In the genomic region with DNA sequence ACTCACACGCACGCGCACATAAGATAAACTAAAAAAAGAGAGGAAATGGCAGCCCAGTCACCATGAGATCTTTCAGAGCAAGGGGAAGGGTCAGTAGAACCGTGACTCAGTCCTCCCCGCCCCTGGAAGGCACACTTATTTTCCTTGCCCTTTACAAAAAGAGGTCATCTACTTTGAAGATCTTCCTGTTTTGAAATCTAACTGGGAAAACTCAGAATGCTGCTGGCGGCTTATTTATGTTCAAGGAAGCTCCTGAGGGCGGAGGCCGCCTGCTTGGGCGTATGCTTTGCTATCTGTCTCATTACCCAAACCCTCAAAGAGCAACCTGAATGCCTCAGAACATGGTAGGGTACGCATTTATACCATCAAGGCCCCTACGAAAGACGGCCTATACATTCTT, we compare ENCODE assay signal across 26 mouse cellular contexts. TPM values are rescaled to one million over a fixed set of nuclear protein-coding genes. Genes with fewer than 3 reads are reported as not detected.
DNase-seq lines count a peak whose midpoint lies in the region; ATAC-seq and TF ChIP-seq lines count a peak whose summit lies in the region.
"Had no signal": no experiment of that assay in that cellular context is flagged by ENCODE, and none has a peak within 500 bp of the region (broad histone marks: within the 10 kb centered on the region; RNA-seq: fewer than 3 reads in every experiment).

No protein-coding gene starts in this region.

- no peak for ATAC-seq in kidney, embryonic 15.5 days (replicated peaks; ENCODE audit: low FRiP score)
- ATAC-seq in forebrain, postnatal 0 days = no peak
- ATAC-seq: forebrain, embryonic 15.5 days; hindbrain, embryonic 16.5 days; intestine, embryonic 15.5 days had no signal

- H3K4me3 ChIP-seq in kidney, adult 2 months (ENCODE audit: insufficient read depth, low read depth, low read length) = no peak overlapping the region
- no peak overlapping the region for H3K4me3 ChIP-seq in kidney, embryonic 15.5 days (replicated peaks)
- no peak overlapping the region for H3K4me3 ChIP-seq in forebrain, postnatal 0 days (ENCODE audit: low read depth, low read length)
- H3K4me3 ChIP-seq: embryonic facial prominence, embryonic 10.5 days; forebrain, embryonic 15.5 days; hindbrain, embryonic 10.5 days; intestine, embryonic 15.5 days; layer of hippocampus, adult 2 months; limb, embryonic 12.5 days; lung, embryonic 15.5 days had no signal

- no peak for TF ChIP-seq CTCF in kidney, adult 2 months (conservative IDR thresholded peaks at IDR 0.05; ENCODE audit: insufficient read depth, insufficient read length, low read depth, low read length)
- TF ChIP-seq CTCF in brain, embryonic 14.5 days (IDR thresholded peaks at IDR 0.05; ENCODE audit: borderline replicate concordance, extremely low read depth, insufficient read depth, insufficient read length) = no peak
- TF ChIP-seq CTCF in forebrain, postnatal 0 days (IDR thresholded peaks at IDR 0.05; ENCODE audit: low read depth) = no peak

- H3K4me2 ChIP-seq in kidney, embryonic 15.5 days = no peak overlapping the region
- H3K4me2 ChIP-seq in forebrain, postnatal 0 days (ENCODE audit: low read depth) = no peak overlapping the region
- H3K4me2 ChIP-seq: forebrain, embryonic 15.5 days; heart, embryonic 11.5 days; intestine, embryonic 15.5 days; limb, embryonic 12.5 days; liver, embryonic 11.5 days; lung, embryonic 15.5 days; midbrain, embryonic 11.5 days had no signal

- no peak overlapping the region for H3K9ac ChIP-seq in kidney, embryonic 15.5 days
- no peak overlapping the region for H3K9ac ChIP-seq in forebrain, postnatal 0 days
- H3K9ac ChIP-seq: forebrain, embryonic 15.5 days; intestine, embryonic 15.5 days; limb, embryonic 12.5 days; lung, embryonic 15.5 days had no signal

- WGBS in kidney, adult 2 months = 53% methylated on average over 12 of the region's 12 CpGs
- WGBS in kidney, embryonic 15.5 days = 45% methylated on average over 12 of the region's 12 CpGs
- WGBS in forebrain, postnatal 0 days = 82% methylated on average over 12 of the region's 12 CpGs

- no peaks in the 10 kb centered on the region for H3K4me1 ChIP-seq in kidney, adult 2 months (ENCODE audit: control insufficient read depth, insufficient read depth, low read length)
- H3K4me1 ChIP-seq in kidney, embryonic 15.5 days = peaks cover 14% of the 10 kb centered on the region
- H3K4me1 ChIP-seq in forebrain, postnatal 0 days (ENCODE audit: insufficient read depth) = no peaks in the 10 kb centered on the region
- H3K4me1 ChIP-seq: embryonic facial prominence, embryonic 10.5 days; forebrain, embryonic 15.5 days; hindbrain, embryonic 10.5 days; intestine, embryonic 15.5 days; limb, embryonic 12.5 days; lung, embryonic 15.5 days had no signal

- TF ChIP-seq POLR2A in kidney, adult 2 months (IDR thresholded peaks at IDR 0.05; ENCODE audit: low read depth, low read length) = no peak
- TF ChIP-seq POLR2A in brain, embryonic 14.5 days (IDR thresholded peaks at IDR 0.05; ENCODE audit: borderline replicate concordance, extremely low read depth, insufficient read depth, insufficient read length, poor library complexity, severe bottlenecking) = no peak

- peak; percentile 9 for DNase-seq in adrenal gland, postnatal 14 days
- DNase-seq in adrenal gland, postnatal 4 days (ENCODE audit: low spot score in 2 of 2) = no peak
- DNase-seq in kidney, adult 2 months = peak; percentile 47
- peak; percentile 6 for DNase-seq in brain, embryonic 14.5 days (ENCODE audit: low read depth)
- peak; percentile 34 to 51 for DNase-seq in kidney, postnatal 25 days
- no peak for DNase-seq in forebrain, postnatal 0 days
- no peak for DNase-seq in right cerebral cortex, postnatal 10 days (ENCODE audit: low spot score in 2 of 2)
- DNase-seq: cerebellum, adult 18-20 months; cerebellum, postnatal 25 days; gastrocnemius, postnatal 10 days; heart, postnatal 10 days; layer of hippocampus, postnatal 36 days; thymus, adult 18-20 months; thymus, postnatal 36 days had no signal

- no peaks in the 10 kb centered on the region for H3K9me3 ChIP-seq in kidney, embryonic 15.5 days (replicated peaks)
- H3K9me3 ChIP-seq in forebrain, postnatal 0 days (ENCODE audit: low read length) = no peaks in the 10 kb centered on the region
- H3K9me3 ChIP-seq: embryonic facial prominence, embryonic 10.5 days; forebrain, embryonic 15.5 days; hindbrain, embryonic 10.5 days; intestine, embryonic 15.5 days; limb, embryonic 12.5 days; lung, embryonic 15.5 days had no signal

- H3K27ac ChIP-seq in kidney, adult 2 months (ENCODE audit: insufficient read depth, low read depth, low read length) = peak overlapping the region; percentile 32; the same call in 1 of the 2 replicates
- H3K27ac ChIP-seq in kidney, embryonic 15.5 days = no peak overlapping the region
- H3K27ac ChIP-seq in forebrain, postnatal 0 days (ENCODE audit: low read depth, low read length) = no peak overlapping the region
- H3K27ac ChIP-seq: embryonic facial prominence, embryonic 10.5 days; forebrain, embryonic 15.5 days; hindbrain, embryonic 10.5 days; intestine, embryonic 15.5 days; layer of hippocampus, adult 2 months; limb, embryonic 12.5 days; lung, embryonic 15.5 days had no signal

- H3K36me3 ChIP-seq in kidney, adult 2 months (ENCODE audit: control insufficient read depth, insufficient read depth, low read length) = no peaks in the 10 kb centered on the region
- no peaks in the 10 kb centered on the region for H3K36me3 ChIP-seq in kidney, embryonic 15.5 days
- H3K36me3 ChIP-seq in forebrain, postnatal 0 days (ENCODE audit: insufficient read depth) = no peaks in the 10 kb centered on the region
- H3K36me3 ChIP-seq: embryonic facial prominence, embryonic 10.5 days; forebrain, embryonic 15.5 days; hindbrain, embryonic 10.5 days; intestine, embryonic 15.5 days; limb, embryonic 12.5 days; lung, embryonic 15.5 days had no signal

- H3K27me3 ChIP-seq in kidney, adult 2 months (replicated peaks; ENCODE audit: control insufficient read depth, insufficient read depth, low read length) = no peaks in the 10 kb centered on the region
- H3K27me3 ChIP-seq in kidney, embryonic 15.5 days = no peaks in the 10 kb centered on the region
- H3K27me3 ChIP-seq in forebrain, postnatal 0 days (ENCODE audit: insufficient read depth, low read length) = no peaks in the 10 kb centered on the region
- H3K27me3 ChIP-seq: forebrain, embryonic 15.5 days; intestine, embryonic 15.5 days; limb, embryonic 12.5 days; lung, embryonic 15.5 days had no signal

RNA-seq across cellular contexts. Expression of gene Cdyl2, which starts 38.0 kb away (rescaled TPM):
- 7.6 and 9.2 TPM in 2 replicates for total RNA-seq in adrenal gland, postnatal 14 days (2021)
- total RNA-seq in adrenal gland, postnatal 4 days (2021) = 10 to 100 TPM; 10.1 to 10.9 TPM
- 2.0 and 2.4 TPM in 2 replicates for polyA plus RNA-seq in kidney, adult 2 months (2012; rRNA removed)
- 8.4 and 9.3 TPM in 2 replicates for polyA plus RNA-seq in kidney, embryonic 15.5 days (2015; fragmentation: Nextera tagmentation; extraction: Ambion mirVana)
- polyA plus RNA-seq in brain, embryonic 14.5 days (2012; rRNA removed) = 1.8 and 3.2 TPM in 2 replicates
- total RNA-seq in forebrain, postnatal 0 days (2014; rRNA removed) = 5.3 and 10.8 TPM in 2 replicates
- polyA plus RNA-seq in forebrain, postnatal 0 days (2015; fragmentation: Nextera tagmentation; extraction: Ambion mirVana) = 7.8 and 11.9 TPM in 2 replicates

Comparison
In these comparisons a context has a peak if more than half of its experiments do, and no peak if none do; other contexts are left out.
1. DNase-seq: peak in adrenal gland, postnatal 14 days (single experiment), kidney, adult 2 months (single experiment), brain, embryonic 14.5 days (single experiment) and kidney, postnatal 25 days (2 of 2); none in adrenal gland, postnatal 4 days (0 of 2), forebrain, postnatal 0 days (single experiment) and right cerebral cortex, postnatal 10 days (0 of 2).